Mouse (Mus musculus) gastrocnemius, adult 2 months (tissue): Measurements from ENCODE around the gene Gsx1. TPM values are rescaled to one million over a fixed set of nuclear protein-coding genes. Genes with fewer than 3 reads are reported as not detected.

Experiments used
- DNase-seq: peaks from one replicate; pipeline ENCODE4 v3.0.0; 2022
- H3K27ac ChIP-seq: fragments of 200-600 bp; 2 replicates; pipeline ENCODE4 v1.8.1; 2022; ENCODE audit warnings: mild to moderate bottlenecking
- H3K4me3 ChIP-seq: fragments of 200-600 bp; 2 replicates; pipeline ENCODE4 v1.8.1; 2022; ENCODE audit warnings: mild to moderate bottlenecking, moderate library complexity
- CTCF ChIP-seq: fragments of 200-600 bp; IDR thresholded peaks from 2 replicates; pipeline ENCODE4 v1.8.1; 2022; ENCODE audit warnings: antibody characterized with exemption, mild to moderate bottlenecking, moderate library complexity
- intact Hi-C: fragments of 180-260 bp; cut with DNase I; formaldehyde crosslinking; loops from one replicate; pipeline ENCODE4 v1.15.1; 2025
- total RNA-seq, 2 experiments: library from RNA; stranded (reverse); gene quantifications; 2 replicates each; pipeline ENCODE4 v1.2.3; 2021

Gene Gsx1
- total RNA-seq, 2 experiments from 2014 or later, result not detected

DNA sequence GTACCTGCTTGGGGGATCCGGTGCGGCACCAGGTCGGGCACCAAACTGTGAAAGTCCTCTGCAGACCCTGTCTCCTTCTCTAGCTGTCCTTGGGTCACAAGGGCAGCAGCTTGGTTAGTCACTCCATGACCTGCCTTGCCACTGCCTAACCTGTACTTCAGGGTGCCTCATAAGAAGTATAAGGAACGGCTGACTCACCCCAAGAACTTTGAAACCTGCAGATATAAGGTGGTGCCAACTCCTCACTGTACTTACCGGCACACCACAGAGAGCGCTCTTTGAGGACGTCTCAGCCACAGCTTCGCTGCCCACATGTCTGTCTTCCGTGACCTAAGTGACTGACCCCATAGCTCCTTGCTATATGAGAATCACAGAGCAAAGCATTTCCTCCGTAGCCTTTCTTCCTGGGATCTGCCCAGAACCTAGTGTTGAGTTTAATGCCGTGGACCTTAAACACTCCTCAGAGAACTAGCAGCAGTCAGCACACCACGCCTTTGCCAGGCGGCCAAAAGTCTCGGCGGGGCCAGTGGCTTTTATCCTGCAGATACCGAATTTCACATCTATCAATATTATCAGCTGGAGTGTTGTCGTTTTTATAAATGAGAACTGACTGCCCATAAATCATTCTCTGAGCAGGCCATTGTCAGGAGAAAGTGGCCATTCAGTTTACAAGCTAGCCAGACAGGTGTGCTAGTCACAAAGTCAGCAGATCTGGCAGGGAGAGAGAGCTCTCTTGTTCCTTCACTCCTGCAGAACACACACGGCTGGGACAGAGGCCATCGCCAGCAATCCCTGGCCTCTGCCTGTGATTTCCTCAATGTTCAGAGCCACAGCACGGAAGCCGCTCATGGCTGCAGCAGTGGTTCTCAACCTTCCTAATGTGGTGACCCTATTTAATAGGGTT, 47.2 kb downstream of the Gsx1 start:
- no peak for TF ChIP-seq CTCF
- intact Hi-C loops, result no loop called here
- no peak for DNase-seq
- Histone ChIP-seq H3K4me3 (no peak overlapping the region), H3K27ac (no peak overlapping the region)

Other genes with a start within 250 kb of the Gsx1 start
- 10 to 100 TPM; 25.7 to 31.9 TPM for gene Gtf3a, start 240.0 kb upstream of the Gsx1 start, total RNA-seq
- 10 to 100 TPM; 23.0 to 25.9 TPM for gene Mtif3, start 224.9 kb upstream of the Gsx1 start, total RNA-seq
- gene Lnx2, start 112.1 kb upstream of the Gsx1 start, total RNA-seq, result 1 to 10 TPM; 3.3 to 3.4 TPM
- gene Polr1d, start 111.6 kb upstream of the Gsx1 start, total RNA-seq, result 10 to 100 TPM; 83.4 to 85.5 TPM
- gene Pdx1, start 81.3 kb downstream of the Gsx1 start, total RNA-seq, result not detected
- not detected for gene Cdx2, start 118.6 kb downstream of the Gsx1 start, total RNA-seq
- gene Urad, start 133.7 kb downstream of the Gsx1 start, total RNA-seq, result not detected
- gene Flt3, start 211.8 kb downstream of the Gsx1 start, total RNA-seq, result not detected
- 10 to 100 TPM; 17.4 to 29.3 TPM for gene Pan3, start 241.5 kb downstream of the Gsx1 start, total RNA-seq